Comparison of ENCODE assay signal across 14 mouse cellular contexts in genomic region chr4:123260071-123260746, GRCm38 (mm10). TPM values are rescaled to one million over a fixed set of nuclear protein-coding genes. Genes with fewer than 3 reads are reported as not detected.
DNase-seq lines count a peak whose midpoint lies in the region; ATAC-seq lines count a peak whose summit lies in the region.
"Had no signal": no experiment of that assay in that cellular context is flagged by ENCODE, and none has a peak within 500 bp of the region (broad histone marks: within the 10 kb centered on the region; RNA-seq: fewer than 3 reads in every experiment).

No protein-coding gene starts in this region.

- peak; percentile 25 for DNase-seq in adrenal gland, adult 2 months
- DNase-seq in adrenal gland, postnatal 10 days: no peak
- no peak for DNase-seq in kidney, postnatal 36 days
- DNase-seq in embryo, embryonic 9.5 days (ENCODE audit: extremely low spot score): peak; percentile 38
- DNase-seq in urinary bladder, postnatal 10 days (ENCODE audit: low spot score): no peak
- DNase-seq: cerebellum, adult 18-20 months; gastrocnemius, adult 2 months; kidney, postnatal 14 days; lung, postnatal 14 days; thymus, adult 18-20 months had no signal

- peaks cover 11% of the 10 kb centered on the region for H3K4me1 ChIP-seq in kidney, embryonic 14.5 days (ENCODE audit: control insufficient read depth, insufficient read depth, low read length)

- no peak overlapping the region for H3K4me2 ChIP-seq in kidney, embryonic 14.5 days (replicated peaks; ENCODE audit: low read depth, low read length)

- H3K36me3 ChIP-seq in kidney, embryonic 14.5 days (ENCODE audit: control insufficient read depth, insufficient read depth, low read length): no peaks in the 10 kb centered on the region
- H3K36me3 ChIP-seq: G1E had no signal

- peak; percentile 58; the same call in 1 of the 2 replicates for ATAC-seq in kidney, embryonic 14.5 days (ENCODE audit: low FRiP score, low TSS enrichment)
- peak; percentile 44; the same call in 1 of the 2 replicates for ATAC-seq in megakaryocyte-erythroid progenitor cell, adult 5-6 weeks (replicated peaks; ENCODE audit: low FRiP score, low TSS enrichment, poor library complexity, severe bottlenecking)
- ATAC-seq in granulocyte monocyte progenitor cell, adult 5-6 weeks (replicated peaks; ENCODE audit: poor library complexity, severe bottlenecking): no peak

- H3K27me3 ChIP-seq in kidney, embryonic 14.5 days (ENCODE audit: control insufficient read depth, insufficient read depth, low read length): no peaks in the 10 kb centered on the region

- no peak overlapping the region for H3K9ac ChIP-seq in kidney, embryonic 14.5 days (ENCODE audit: low read depth, low read length)

- H3K27ac ChIP-seq in kidney, embryonic 14.5 days (ENCODE audit: low read depth, low read length): no peak overlapping the region
- H3K27ac ChIP-seq: gastrocnemius, adult 2 months had no signal

- H3K9me3 ChIP-seq in kidney, embryonic 14.5 days (ENCODE audit: control insufficient read depth, low read length): no peaks in the 10 kb centered on the region
- H3K9me3 ChIP-seq: G1E had no signal

- 27% methylated on average over 8 of the region's 8 CpGs for WGBS in kidney, embryonic 14.5 days

- no peak overlapping the region for H3K4me3 ChIP-seq in kidney, embryonic 14.5 days (ENCODE audit: low read length)
- H3K4me3 ChIP-seq: gastrocnemius, adult 2 months had no signal

RNA-seq across cellular contexts. Expression of gene Pabpc4, which starts 1.9 kb away (rescaled TPM):
- 100 to 1,000 TPM in 1 of 2 experiments, 10 to 100 TPM in 1; 98.9 to 110 TPM for total RNA-seq in adrenal gland, adult 2 months (2021)
- polyA plus RNA-seq in adrenal gland, adult 2 months (2012; rRNA removed): 270 and 277 TPM in 2 replicates
- 100 to 1,000 TPM; 102 to 143 TPM for total RNA-seq in adrenal gland, postnatal 10 days (2021)
- polyA plus RNA-seq in kidney, embryonic 14.5 days (2014; fragmentation: Nextera tagmentation; extraction: Ambion mirVana): 63.9 and 82.6 TPM in 2 replicates
- 364 and 416 TPM in 2 replicates for total RNA-seq in megakaryocyte-erythroid progenitor cell, adult 5-6 weeks (2014; fragmentation: Nextera tagmentation)
- 201 and 257 TPM in 2 replicates for total RNA-seq in megakaryocyte-erythroid progenitor cell, adult 5-6 weeks (2017)
- total RNA-seq in granulocyte monocyte progenitor cell, adult 5-6 weeks (2014; fragmentation: Nextera tagmentation): 93.4 and 113 TPM in 2 replicates
- 110 and 112 TPM in 2 replicates for total RNA-seq in granulocyte monocyte progenitor cell, adult 5-6 weeks (2017)

RNA-seq across cellular contexts. Expression of gene Heyl, which starts 26.9 kb away (rescaled TPM):
- total RNA-seq in adrenal gland, adult 2 months (2021): 10 to 100 TPM in 1 of 2 experiments, 1 to 10 TPM in 1; 4.3 to 11.5 TPM
- 4.5 and 5.9 TPM in 2 replicates for polyA plus RNA-seq in adrenal gland, adult 2 months (2012; rRNA removed)
- 10 to 100 TPM; 19.5 to 21.0 TPM for total RNA-seq in adrenal gland, postnatal 10 days (2021)
- 25.1 and 50.2 TPM in 2 replicates for polyA plus RNA-seq in kidney, embryonic 14.5 days (2014; fragmentation: Nextera tagmentation; extraction: Ambion mirVana)
- total RNA-seq in megakaryocyte-erythroid progenitor cell, adult 5-6 weeks (2014; fragmentation: Nextera tagmentation): 0.27 and 1.3 TPM in 2 replicates
- total RNA-seq in megakaryocyte-erythroid progenitor cell, adult 5-6 weeks (2017): not detected in 2 replicates
- not detected in 2 replicates for total RNA-seq in granulocyte monocyte progenitor cell, adult 5-6 weeks (2014; fragmentation: Nextera tagmentation)
- not detected in 2 replicates for total RNA-seq in granulocyte monocyte progenitor cell, adult 5-6 weeks (2017)
- polyA plus RNA-seq: G1E had no signal

RNA-seq across cellular contexts. Expression of gene Nt5c1a, which starts 58.9 kb away (rescaled TPM):
- total RNA-seq in adrenal gland, adult 2 months (2021): 10 to 100 TPM; 38.8 to 82.5 TPM
- polyA plus RNA-seq in adrenal gland, adult 2 months (2012; rRNA removed): 21.3 and 23.3 TPM in 2 replicates
- 10 to 100 TPM; 13.2 to 21.7 TPM for total RNA-seq in adrenal gland, postnatal 10 days (2021)
- 0.16 TPM in 1 of 2 replicates, not detected in the other for polyA plus RNA-seq in kidney, embryonic 14.5 days (2014; fragmentation: Nextera tagmentation; extraction: Ambion mirVana)
- not detected in 2 replicates for total RNA-seq in megakaryocyte-erythroid progenitor cell, adult 5-6 weeks (2014; fragmentation: Nextera tagmentation)
- total RNA-seq in megakaryocyte-erythroid progenitor cell, adult 5-6 weeks (2017): not detected in 2 replicates
- total RNA-seq in granulocyte monocyte progenitor cell, adult 5-6 weeks (2014; fragmentation: Nextera tagmentation): not detected in 2 replicates
- not detected in 2 replicates for total RNA-seq in granulocyte monocyte progenitor cell, adult 5-6 weeks (2017)
- total RNA-seq: G1E had no signal
- polyA plus RNA-seq: G1E had no signal

Comparison
In these comparisons a context has a peak if more than half of its experiments do, and no peak if none do; other contexts are left out.
1. DNase-seq: peak in adrenal gland, adult 2 months (single experiment) and embryo, embryonic 9.5 days (single experiment); none in adrenal gland, postnatal 10 days (single experiment), kidney, postnatal 36 days (0 of 2) and urinary bladder, postnatal 10 days (single experiment).
2. RNA of gene Nt5c1a, which starts 58.9 kb away (total RNA-seq): 38.8 to 82.5 TPM in adrenal gland, adult 2 months and 13.2 to 21.7 TPM in adrenal gland, postnatal 10 days; not detected in megakaryocyte-erythroid progenitor cell, adult 5-6 weeks and not detected in granulocyte monocyte progenitor cell, adult 5-6 weeks; every median in the first group is over 10 times any median in the second.